Mouse (Mus musculus): ENCODE data around the gene Tyk2. TPM values are rescaled to one million over a fixed set of nuclear protein-coding genes. Genes with fewer than 3 reads are reported as not detected.
A peak's percentile ranks its signal among the peaks of the same experiment; 100 is the strongest.

Gene Tyk2
- total RNA-seq (2014; fragmentation: Nextera tagmentation) (16.1 and 16.6 TPM in 2 replicates), total RNA-seq (2017) (17.4 and 19.0 TPM in 2 replicates), polyA plus RNA-seq (2012) (17.3 and 19.0 TPM in 2 replicates)

DNA sequence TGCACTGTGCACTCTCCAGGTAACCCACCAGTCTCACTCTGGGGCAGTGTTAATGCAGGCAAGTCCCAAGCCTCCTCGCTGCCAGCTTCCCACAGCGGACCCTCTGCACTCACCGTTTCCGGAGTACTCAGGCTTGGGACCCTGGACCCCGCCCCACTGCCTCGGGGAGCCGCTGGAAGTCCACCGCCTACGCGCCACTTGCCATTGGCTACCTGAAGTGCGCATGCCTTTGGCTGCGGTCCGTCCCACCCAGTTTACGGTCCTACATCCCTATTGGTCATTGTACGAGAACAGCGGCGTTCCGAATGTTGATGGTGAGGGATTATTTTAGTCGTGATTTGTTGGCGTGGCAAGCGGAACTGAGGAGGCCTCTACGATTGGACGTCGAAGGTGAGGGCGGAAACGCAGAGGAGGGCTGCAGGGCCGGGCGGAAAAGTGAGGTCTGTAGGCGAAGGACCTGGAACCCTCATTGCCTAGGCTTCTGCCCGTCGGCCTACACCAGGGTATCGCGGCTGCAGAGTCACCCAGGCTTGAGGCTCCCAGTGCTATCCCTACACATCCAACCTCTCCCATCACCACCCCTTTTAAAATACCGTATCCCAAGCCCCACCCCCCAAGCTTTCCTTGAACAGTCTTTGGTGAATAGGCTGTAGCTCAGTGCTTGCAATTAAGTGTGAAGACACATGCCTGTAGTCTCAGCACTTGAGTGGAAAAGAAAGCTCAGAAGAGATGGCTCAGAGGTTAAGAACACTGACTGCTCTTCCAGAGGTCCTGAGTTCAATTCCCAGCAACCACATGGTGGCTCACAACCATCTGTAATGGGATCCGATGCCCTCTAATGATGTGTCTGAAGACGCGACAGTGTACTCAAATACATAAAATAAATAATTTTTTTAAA is at the start of gene Tyk2:
Tyk2 (minus strand) TSS at position 185 of the 898 bp plus-strand sequence.
- H3K27me3 ChIP-seq (ENCODE audit: insufficient read depth, low read length) = no peaks in the 10 kb centered on the region
- DNase-seq (ENCODE audit: low spot score) (peak; percentile 99), ATAC-seq (ENCODE audit: extremely low read depth, insufficient number of reproducible peaks, low FRiP score, poor library complexity, severe bottlenecking) (peak; percentile 97)
- H3K9me3 ChIP-seq (replicated peaks) = no peaks in the 10 kb centered on the region
- H3K36me3 ChIP-seq (replicated peaks) = peaks cover 53% of the 10 kb centered on the region
- H3K4me1 ChIP-seq (ENCODE audit: insufficient read depth, low read depth, low read length) = peaks cover 47% of the 10 kb centered on the region
- peak within 1 kb of the TSS; percentile 80 for H3K4me3 ChIP-seq (ENCODE audit: low read depth, low read length)
- no peak for TF ChIP-seq GATA2 (IDR thresholded peaks at IDR 0.05; ENCODE audit: borderline replicate concordance, low read depth, low read length)
- no peak for TF ChIP-seq CTCF (IDR thresholded peaks at IDR 0.05; ENCODE audit: low read depth, low read length)
- TF ChIP-seq POLR2AphosphoS5 (IDR thresholded peaks at IDR 0.05; ENCODE audit: insufficient replicate concordance, low read depth, low read length) = no peak
- no peak for TF ChIP-seq TAL1 (conservative IDR thresholded peaks at IDR 0.05; ENCODE audit: low read depth, low read length)
- TF ChIP-seq GATA1 (IDR thresholded peaks at IDR 0.05; ENCODE audit: borderline replicate concordance, low read length) = no peak

DNA sequence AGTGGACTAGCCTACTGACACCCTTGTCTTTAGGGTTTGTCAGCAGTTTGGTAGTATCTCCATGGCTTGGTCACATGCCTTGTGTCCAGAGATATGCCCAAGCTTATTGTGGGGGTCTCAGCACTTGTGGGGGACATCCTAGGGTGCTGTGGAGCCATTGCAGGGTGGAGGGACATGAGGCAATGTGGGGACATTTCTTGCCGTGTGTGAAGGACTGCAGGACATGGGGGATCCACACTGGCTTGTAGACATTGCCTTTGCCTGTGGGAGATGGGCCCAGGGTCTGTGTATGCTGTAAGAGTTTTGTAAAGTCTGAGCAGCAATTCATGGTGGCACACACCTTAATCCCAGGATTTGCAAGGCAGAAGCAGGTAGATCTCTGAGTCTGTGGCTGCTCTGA is 49.8 kb upstream of the Tyk2 start:
- Histone ChIP-seq H3K9me3 (replicated peaks) (no peaks in the 10 kb centered on the region), H3K4me3 (ENCODE audit: low read depth, low read length) (no peak overlapping the region), H3K4me1 (ENCODE audit: insufficient read depth, low read depth, low read length) (peaks cover 11% of the 10 kb centered on the region), H3K36me3 (replicated peaks) (no peaks in the 10 kb centered on the region), H3K27me3 (ENCODE audit: insufficient read depth, low read length) (peaks cover 53% of the 10 kb centered on the region)
- no peak for TF ChIP-seq CTCF (IDR thresholded peaks at IDR 0.05; ENCODE audit: low read depth, low read length)
- TF ChIP-seq GATA2 (IDR thresholded peaks at IDR 0.05; ENCODE audit: borderline replicate concordance, low read depth, low read length) = no peak
- DNase-seq (ENCODE audit: low spot score) (no peak), ATAC-seq (ENCODE audit: extremely low read depth, insufficient number of reproducible peaks, low FRiP score, poor library complexity, severe bottlenecking) (no peak)

DNA sequence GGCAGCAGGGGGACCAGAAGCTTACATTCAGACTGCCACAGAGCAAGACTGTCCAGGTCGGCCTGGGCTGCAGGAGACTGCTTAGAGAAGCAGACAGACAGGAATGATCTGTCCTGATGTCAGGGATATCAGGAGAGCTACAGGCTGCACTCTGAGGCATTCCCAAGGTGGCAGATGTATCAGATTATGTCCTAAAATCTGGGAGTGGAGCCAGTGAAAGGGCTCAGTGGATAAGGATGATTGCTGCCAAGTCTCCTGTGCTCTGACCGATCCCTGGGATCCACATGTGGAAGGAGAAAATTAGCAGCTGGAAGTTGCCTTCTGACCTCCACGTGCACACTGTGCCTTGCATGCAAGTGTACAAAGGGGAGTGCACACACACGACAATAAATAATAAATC is 49.4 kb upstream of the Tyk2 start:
- ATAC-seq (ENCODE audit: extremely low read depth, insufficient number of reproducible peaks, low FRiP score, poor library complexity, severe bottlenecking) = no peak
- TF ChIP-seq GATA1 (IDR thresholded peaks at IDR 0.05; ENCODE audit: borderline replicate concordance, low read length) = no peak
- no peak for TF ChIP-seq GATA2 (IDR thresholded peaks at IDR 0.05; ENCODE audit: borderline replicate concordance, low read depth, low read length)
- no peak for TF ChIP-seq POLR2AphosphoS5 (IDR thresholded peaks at IDR 0.05; ENCODE audit: insufficient replicate concordance, low read depth, low read length)
- no peak for TF ChIP-seq TAL1 (conservative IDR thresholded peaks at IDR 0.05; ENCODE audit: low read depth, low read length)
- TF ChIP-seq CTCF (IDR thresholded peaks at IDR 0.05; ENCODE audit: low read depth, low read length) = no peak
- H3K27me3 ChIP-seq (ENCODE audit: insufficient read depth, low read length) = peaks cover 49% of the 10 kb centered on the region
- no peak for DNase-seq (ENCODE audit: low spot score)
- H3K9me3 ChIP-seq (replicated peaks) = no peaks in the 10 kb centered on the region
- H3K4me1 ChIP-seq (ENCODE audit: insufficient read depth, low read depth, low read length) = peaks cover 11% of the 10 kb centered on the region
- H3K4me3 ChIP-seq (ENCODE audit: low read depth, low read length) = no peak overlapping the region
- no peaks in the 10 kb centered on the region for H3K36me3 ChIP-seq (replicated peaks)

DNA sequence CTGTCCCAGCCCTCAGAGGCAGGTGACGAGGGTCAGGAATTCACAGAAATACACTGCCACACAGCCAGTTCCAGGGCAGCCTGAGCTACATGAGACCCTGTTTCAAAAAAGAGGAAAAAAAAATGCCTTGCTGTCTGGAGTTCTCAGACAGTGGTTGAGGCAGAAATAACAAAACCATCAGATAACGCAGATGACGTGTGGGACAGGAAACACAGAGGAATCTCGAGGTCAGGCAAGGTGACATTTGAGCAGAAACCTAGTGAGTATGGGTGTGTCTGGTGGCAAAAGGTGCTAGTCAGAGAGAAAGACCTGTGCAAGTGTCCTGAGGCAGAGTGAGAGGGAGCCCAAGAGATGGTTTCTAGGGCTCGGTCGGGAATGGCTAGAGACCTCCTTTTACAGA is 41.3 kb upstream of the Tyk2 start:
- DNase-seq (ENCODE audit: low spot score) (no peak), ATAC-seq (ENCODE audit: extremely low read depth, insufficient number of reproducible peaks, low FRiP score, poor library complexity, severe bottlenecking) (no peak)
- Histone ChIP-seq H3K4me3 (ENCODE audit: low read depth, low read length) (no peak overlapping the region), H3K9me3 (replicated peaks) (no peaks in the 10 kb centered on the region), H3K4me1 (ENCODE audit: insufficient read depth, low read depth, low read length) (peaks cover 18% of the 10 kb centered on the region), H3K27me3 (ENCODE audit: insufficient read depth, low read length) (peaks cover 20% of the 10 kb centered on the region), H3K36me3 (replicated peaks) (no peaks in the 10 kb centered on the region)
- TF ChIP-seq GATA1 (IDR thresholded peaks at IDR 0.05; ENCODE audit: borderline replicate concordance, low read length) = no peak
- no peak for TF ChIP-seq CTCF (IDR thresholded peaks at IDR 0.05; ENCODE audit: low read depth, low read length)
- TF ChIP-seq POLR2AphosphoS5 (IDR thresholded peaks at IDR 0.05; ENCODE audit: insufficient replicate concordance, low read depth, low read length) = no peak
- no peak for TF ChIP-seq TAL1 (conservative IDR thresholded peaks at IDR 0.05; ENCODE audit: low read depth, low read length)
- TF ChIP-seq GATA2 (IDR thresholded peaks at IDR 0.05; ENCODE audit: borderline replicate concordance, low read depth, low read length) = no peak

DNA sequence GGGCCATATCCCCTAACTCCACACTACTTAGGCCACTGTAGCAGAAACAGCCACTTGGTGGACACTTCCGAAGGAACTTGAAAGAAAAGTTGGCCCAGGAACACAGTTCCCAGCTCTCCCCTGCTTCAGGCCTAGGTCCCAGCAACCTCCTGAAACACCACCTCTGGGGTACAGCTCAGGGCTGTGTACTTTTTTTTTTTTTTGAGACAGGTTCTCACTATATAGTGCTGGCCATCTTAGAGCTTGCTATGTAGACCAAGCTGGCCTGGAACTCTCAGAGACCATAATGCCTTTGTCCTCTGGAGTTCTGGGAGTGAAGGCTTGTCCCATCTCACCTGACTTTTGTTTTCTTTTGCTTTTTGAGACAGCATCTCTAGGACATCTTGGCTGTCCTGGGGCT is 38.1 kb upstream of the Tyk2 start:
- H3K4me3 ChIP-seq (ENCODE audit: low read depth, low read length) = no peak overlapping the region
- no peaks in the 10 kb centered on the region for H3K36me3 ChIP-seq (replicated peaks)
- TF ChIP-seq POLR2AphosphoS5 (IDR thresholded peaks at IDR 0.05; ENCODE audit: insufficient replicate concordance, low read depth, low read length) = no peak
- no peak for TF ChIP-seq GATA1 (IDR thresholded peaks at IDR 0.05; ENCODE audit: borderline replicate concordance, low read length)
- TF ChIP-seq GATA2 (IDR thresholded peaks at IDR 0.05; ENCODE audit: borderline replicate concordance, low read depth, low read length) = no peak
- TF ChIP-seq TAL1 (conservative IDR thresholded peaks at IDR 0.05; ENCODE audit: low read depth, low read length) = no peak
- TF ChIP-seq CTCF (IDR thresholded peaks at IDR 0.05; ENCODE audit: low read depth, low read length) = no peak
- ATAC-seq (ENCODE audit: extremely low read depth, insufficient number of reproducible peaks, low FRiP score, poor library complexity, severe bottlenecking) (no peak), DNase-seq (ENCODE audit: low spot score) (no peak)
- peaks cover 44% of the 10 kb centered on the region for H3K27me3 ChIP-seq (ENCODE audit: insufficient read depth, low read length)
- no peaks in the 10 kb centered on the region for H3K9me3 ChIP-seq (replicated peaks)
- H3K4me1 ChIP-seq (ENCODE audit: insufficient read depth, low read depth, low read length) = peaks cover 24% of the 10 kb centered on the region

All from G1E (cell line).